Mouse (Mus musculus): ENCODE data around the gene Hs6st3. TPM values are rescaled to one million over a fixed set of nuclear protein-coding genes. Genes with fewer than 3 reads are reported as not detected.

The Hs6st3 gene
- not detected for total RNA-seq (2021)
- long read RNA-seq, experiment 1: 0 reads
- long read RNA-seq, experiment 2: 0 reads

DNA sequence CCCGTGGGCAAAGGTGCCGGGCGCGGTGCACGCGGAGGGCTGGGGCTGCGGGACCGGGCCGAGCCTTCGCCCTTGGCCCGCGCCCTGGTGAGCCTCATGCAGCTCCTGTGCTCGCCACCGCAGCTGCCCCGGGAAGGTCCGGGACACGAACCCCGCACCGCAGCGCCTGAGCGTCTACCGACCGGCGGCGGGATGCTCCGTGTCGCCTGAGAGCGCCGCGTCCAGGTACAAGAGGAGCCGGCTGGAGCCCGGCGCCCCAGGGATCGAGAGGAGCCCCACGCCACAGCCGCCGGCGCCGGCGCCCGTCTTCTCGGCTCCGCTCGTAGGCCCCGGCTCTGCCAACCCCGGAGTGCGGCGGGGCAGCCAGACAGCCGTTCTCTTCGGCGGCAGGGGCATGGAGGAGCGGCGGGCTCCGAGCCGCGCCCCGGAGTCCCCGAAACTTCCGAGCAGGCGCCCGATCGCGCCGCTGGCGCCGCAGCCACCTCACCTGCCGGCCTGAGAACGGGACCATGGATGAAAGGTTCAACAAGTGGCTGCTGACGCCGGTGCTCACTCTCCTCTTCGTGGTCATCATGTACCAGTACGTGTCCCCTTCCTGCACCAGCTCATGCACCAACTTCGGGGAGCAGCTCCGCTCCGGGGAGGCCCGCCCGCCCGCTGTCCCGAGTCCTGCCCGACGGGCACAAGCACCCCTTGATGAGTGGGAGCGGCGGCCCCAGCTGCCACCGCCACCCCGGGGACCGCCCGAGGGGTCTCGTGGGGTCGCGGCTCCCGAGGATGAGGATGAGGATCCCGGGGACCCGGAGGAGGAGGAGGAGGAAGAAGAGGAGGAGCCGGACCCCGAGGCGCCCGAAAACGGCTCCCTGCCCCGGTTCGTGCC, at the start of gene Hs6st3:
Gene Hs6st3 (plus strand): TSS at position 436 of the 880 bp plus-strand sequence.
- DNase-seq: peak; percentile 5
- intact Hi-C loops (cut with DNase I; ENCODE audit: low total_unique reads): no loop called here

GRCm38 (mm10) chr14:119098851-119099569, 39.1 kb upstream of the Hs6st3 start, which contains the start of gene Uggt2:
Uggt2 (minus strand) TSS chr14:119099430.
- intact Hi-C loops (cut with DNase I; ENCODE audit: low total_unique reads): no loop called here
- DNase-seq: peak; percentile 88

GRCm38 (mm10) chr14:119099570-119099891, 38.6 kb upstream of the Hs6st3 start:
- intact Hi-C loops (cut with DNase I; ENCODE audit: low total_unique reads): no loop called here
- DNase-seq: no peak

DNA sequence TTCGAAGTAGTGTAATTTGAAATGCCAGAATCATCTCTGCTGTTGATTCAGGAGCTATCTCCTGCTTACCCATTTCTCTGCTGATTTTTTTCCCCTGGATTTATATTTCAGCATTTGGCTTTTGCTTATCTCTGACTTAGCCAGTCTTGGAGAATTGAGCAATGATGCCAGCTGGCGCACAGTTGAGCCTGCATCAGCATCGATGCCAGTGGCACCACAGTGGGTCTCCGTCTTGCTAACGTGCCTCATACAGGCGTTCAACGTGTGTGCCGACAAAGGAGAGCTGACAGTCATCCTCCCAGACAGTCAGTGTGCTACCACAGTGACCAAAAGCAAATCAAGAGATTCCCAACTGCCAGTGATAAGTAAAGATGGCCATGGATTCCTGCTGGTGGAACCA, 30.6 kb upstream of the Hs6st3 start:
- intact Hi-C loops (cut with DNase I; ENCODE audit: low total_unique reads): no loop called here
- DNase-seq: no peak

- no peak for DNase-seq
- intact Hi-C loops (cut with DNase I; ENCODE audit: low total_unique reads): no loop called here
These were observed 29.3 kb upstream of the Hs6st3 start for GRCm38 (mm10) chr14:119108776-119109301.

DNA sequence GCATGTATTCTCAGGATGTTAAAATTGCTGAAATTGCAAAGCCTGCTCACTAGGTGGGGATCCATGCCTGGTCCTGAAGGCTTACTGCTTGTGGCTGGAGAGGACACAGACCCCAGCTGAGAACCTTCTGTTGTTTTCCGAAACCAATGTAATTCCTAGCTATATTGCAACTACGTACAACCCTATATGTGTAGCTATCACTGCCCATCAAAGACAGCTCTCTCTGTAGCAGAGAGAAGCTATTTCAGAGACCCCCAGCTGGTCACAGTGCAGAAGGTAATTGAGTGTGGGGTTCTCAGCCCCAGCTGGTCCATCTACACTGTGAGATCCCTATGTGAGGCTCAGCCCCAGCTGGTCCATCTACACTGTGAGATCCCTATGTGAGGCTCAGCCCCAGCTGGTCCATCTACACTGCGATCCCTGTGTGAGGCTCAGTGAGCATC, 28.3 kb upstream of the Hs6st3 start:
- intact Hi-C loops (cut with DNase I; ENCODE audit: low total_unique reads): no loop called here
- no peak for DNase-seq

GRCm38 (mm10) chr14:119112558-119112957, 25.6 kb upstream of the Hs6st3 start:
- intact Hi-C loops (cut with DNase I; ENCODE audit: low total_unique reads): no loop called here
- no peak for DNase-seq

- intact Hi-C loops (cut with DNase I; ENCODE audit: low total_unique reads): no loop called here
These were observed 14.6 kb upstream of the Hs6st3 start for GRCm38 (mm10) chr14:119123582-119123981.

GRCm38 (mm10) chr14:119124061-119124460, 14.1 kb upstream of the Hs6st3 start:
- intact Hi-C loops (cut with DNase I; ENCODE audit: low total_unique reads): no loop called here
- no peak for DNase-seq

More at GRCm38 (mm10) chr14:119123582-119123981, 14.6 kb upstream of the Hs6st3 start:
- DNase-seq: no peak

DNA sequence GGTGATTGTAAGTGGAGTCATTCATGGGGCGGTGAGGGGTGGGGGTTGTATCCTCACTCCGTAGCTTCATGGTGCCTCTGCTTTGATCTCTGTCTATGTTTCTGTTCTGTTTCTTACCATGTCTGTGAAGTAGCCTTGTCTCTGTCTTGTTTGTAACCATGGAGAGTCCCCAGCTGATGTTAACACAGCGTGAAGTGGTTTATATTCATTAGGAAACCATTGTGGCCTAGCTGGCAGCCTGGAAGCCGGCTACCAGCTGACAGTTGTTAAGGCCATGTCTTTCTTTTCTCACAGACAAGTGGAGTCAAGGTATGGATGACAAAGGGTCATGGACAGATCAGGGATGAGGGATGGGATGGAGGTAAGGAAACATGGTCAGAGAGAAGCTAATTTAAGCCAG, 12.3 kb upstream of the Hs6st3 start:
- DNase-seq: no peak
- intact Hi-C loops (cut with DNase I; ENCODE audit: low total_unique reads): no loop called here

DNA sequence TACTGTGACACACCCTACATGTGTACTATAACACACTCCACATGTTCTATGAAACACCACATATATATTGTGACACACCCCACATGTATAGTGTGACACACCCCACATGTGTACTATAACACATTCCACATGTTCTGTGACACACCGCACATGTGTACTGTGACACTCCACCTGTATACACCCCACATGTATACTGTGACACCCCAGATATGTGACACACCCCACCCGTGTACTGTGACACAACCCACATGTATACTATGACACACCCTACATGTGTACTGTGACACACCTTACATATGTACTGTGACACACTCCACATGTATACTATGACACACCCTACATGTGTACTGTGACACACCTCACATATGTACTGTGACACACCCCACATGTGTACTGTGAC, 10.8 kb upstream of the Hs6st3 start:
- intact Hi-C loops (cut with DNase I; ENCODE audit: low total_unique reads): no loop called here
- DNase-seq: no peak

- intact Hi-C loops (cut with DNase I; ENCODE audit: low total_unique reads): no loop called here
- DNase-seq: peak; percentile 42
These were observed 632 bp upstream of the Hs6st3 start for GRCm38 (mm10) chr14:119137512-119137905.

GRCm38 (mm10) chr14:119138786-119139100, 602 bp downstream of the Hs6st3 start:
- DNase-seq: peak; percentile 7
- intact Hi-C loops (cut with DNase I; ENCODE audit: low total_unique reads): no loop called here

DNA sequence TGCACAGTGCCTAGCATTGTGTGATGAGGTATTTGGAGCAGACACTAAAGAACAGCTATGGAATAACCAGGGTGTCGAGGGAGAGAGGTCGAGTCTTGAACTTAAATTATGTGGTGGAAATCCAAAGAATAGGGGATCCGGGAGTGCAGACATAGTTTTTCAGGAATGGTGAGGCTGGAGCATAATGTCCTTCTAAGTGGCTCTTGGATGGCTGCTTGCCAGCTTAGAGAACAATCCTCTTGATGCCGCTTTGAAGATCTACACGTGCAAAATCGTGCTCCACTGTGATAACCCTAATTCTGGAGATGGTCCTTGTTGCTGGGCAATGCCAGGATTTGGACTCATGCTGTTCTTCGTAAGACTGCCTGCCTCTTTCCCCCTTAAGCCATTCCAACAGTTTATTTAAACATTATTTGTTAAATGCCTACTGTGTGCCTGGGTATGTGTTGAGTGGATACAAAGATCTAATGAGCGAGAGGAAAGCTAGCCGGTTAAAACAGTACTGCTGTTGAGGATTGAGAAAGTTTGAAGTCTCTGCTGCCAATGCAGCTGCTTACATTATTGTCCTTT, 1.3 kb downstream of the Hs6st3 start:
- no peak for DNase-seq
- intact Hi-C loops (cut with DNase I; ENCODE audit: low total_unique reads): no loop called here

- intact Hi-C loops (cut with DNase I; ENCODE audit: low total_unique reads): no loop called here
- DNase-seq: no peak
These were observed 14.9 kb downstream of the Hs6st3 start for GRCm38 (mm10) chr14:119153088-119153487.

- no peak for DNase-seq
These were observed 55.8 kb downstream of the Hs6st3 start for GRCm38 (mm10) chr14:119193905-119194304.

GRCm38 (mm10) chr14:119203508-119203907, 65.4 kb downstream of the Hs6st3 start:
- no peak for DNase-seq
- intact Hi-C loops (cut with DNase I; ENCODE audit: low total_unique reads): no loop called here

More at GRCm38 (mm10) chr14:119193905-119194304, 55.8 kb downstream of the Hs6st3 start:
- intact Hi-C loops (cut with DNase I; ENCODE audit: low total_unique reads): no loop called here

DNA sequence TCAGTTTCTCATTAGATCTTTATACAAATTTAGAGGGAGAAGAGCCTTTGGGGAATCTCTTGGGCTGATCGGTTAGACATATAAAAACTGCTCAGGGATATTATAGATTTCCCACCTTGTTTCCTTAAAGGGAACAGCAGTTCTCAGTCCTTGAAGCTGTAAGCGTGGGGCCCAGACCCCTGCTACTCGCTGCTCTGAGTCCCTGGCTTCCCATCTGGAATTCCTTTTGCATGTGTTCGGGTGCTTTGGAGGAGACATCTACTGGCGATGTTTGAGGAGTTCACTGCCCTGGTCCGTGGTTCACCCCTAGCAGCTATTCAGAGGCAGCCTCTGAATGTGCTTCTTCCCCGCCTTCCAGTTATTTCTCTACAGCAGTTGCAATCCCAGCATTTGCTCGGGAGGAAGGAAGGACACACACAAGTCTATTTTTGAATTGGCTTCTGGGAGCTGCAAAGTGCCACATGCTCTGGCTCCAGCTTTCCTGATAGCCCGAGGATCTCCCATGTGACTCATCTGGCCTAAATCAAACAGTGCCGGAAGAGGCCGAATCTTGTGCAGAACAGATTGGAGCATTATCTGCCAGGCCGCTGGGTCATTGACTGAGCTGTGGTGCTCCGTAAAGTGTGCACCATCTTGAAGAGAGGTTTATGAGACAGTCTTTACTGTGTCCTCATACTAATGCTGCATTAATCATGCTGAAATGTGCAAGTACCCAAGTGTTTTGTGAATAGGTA, 77.6 kb downstream of the Hs6st3 start:
- no peak for DNase-seq
- intact Hi-C loops (cut with DNase I; ENCODE audit: low total_unique reads): no loop called here

GRCm38 (mm10) chr14:119227709-119228338, 89.7 kb downstream of the Hs6st3 start:
- intact Hi-C loops (cut with DNase I; ENCODE audit: low total_unique reads): no loop called here
- DNase-seq: no peak

All from gastrocnemius, postnatal 14 days (tissue).